21 mouse cellular contexts compared by ENCODE assay signal in the genomic region with DNA sequence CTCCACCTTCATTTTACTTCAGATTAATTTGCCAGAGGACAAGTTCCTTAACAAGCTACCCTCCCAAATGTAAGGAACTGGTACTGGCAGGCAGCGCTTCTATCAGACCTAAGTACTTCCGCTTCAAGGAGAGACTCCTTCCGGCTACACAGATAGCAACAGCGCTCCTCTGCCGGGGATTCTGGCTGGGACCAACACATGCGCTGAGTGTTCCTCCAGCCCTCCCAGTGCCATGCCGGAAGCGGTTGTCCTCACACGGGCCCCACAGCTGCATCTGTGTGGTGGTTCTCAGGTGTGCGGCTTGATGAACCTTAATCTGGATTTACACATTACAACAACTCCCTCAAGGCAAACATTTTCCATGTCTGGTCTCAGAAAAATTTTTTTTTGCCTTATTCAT.
DNase-seq lines count a peak whose midpoint lies in the region; ATAC-seq and TF ChIP-seq lines count a peak whose summit lies in the region.
"Had no signal": no experiment of that assay in that cellular context is flagged by ENCODE, and none has a peak within 500 bp of the region (broad histone marks: within the 10 kb centered on the region; RNA-seq: fewer than 3 reads in every experiment).

No protein-coding gene starts in this region.

- H3K27ac ChIP-seq in heart, embryonic 12.5 days (ENCODE audit: poor library complexity, severe bottlenecking) = no peak overlapping the region
- no peak overlapping the region; the same call in 1 of the 2 replicates for H3K27ac ChIP-seq in lung, embryonic 14.5 days (ENCODE audit: low read depth)
- no peak overlapping the region for H3K27ac ChIP-seq in midbrain, embryonic 16.5 days (ENCODE audit: low read length)
- H3K27ac ChIP-seq: embryonic facial prominence, embryonic 10.5 days; kidney, postnatal 0 days; limb, embryonic 13.5 days; liver, embryonic 13.5 days; lung, embryonic 15.5 days; macrophage; midbrain, embryonic 10.5 days had no signal

- H3K9me3 ChIP-seq in heart, embryonic 12.5 days (replicated peaks) = no peaks in the 10 kb centered on the region
- H3K9me3 ChIP-seq in lung, embryonic 14.5 days (ENCODE audit: low read depth, low read length) = no peaks in the 10 kb centered on the region
- H3K9me3 ChIP-seq in midbrain, embryonic 16.5 days (replicated peaks; ENCODE audit: control insufficient read depth, low read length, poor library complexity, severe bottlenecking) = no peaks in the 10 kb centered on the region
- H3K9me3 ChIP-seq: embryonic facial prominence, embryonic 10.5 days; limb, embryonic 13.5 days; liver, embryonic 13.5 days; lung, embryonic 15.5 days; midbrain, embryonic 10.5 days had no signal

- DNase-seq in heart, adult 8-10 months (ENCODE audit: low spot score) = peak; percentile 16
- peak; percentile 30 for DNase-seq in lung, embryonic 14.5 days
- no peak for DNase-seq in lung, postnatal 36 days
- DNase-seq in heart, postnatal 36 days = peak; percentile 7 to 17
- peak; percentile 36 for DNase-seq in thymus, postnatal 25 days
- DNase-seq: adrenal gland, postnatal 36 days; cerebellum, adult 2 months; kidney, adult 11 months; liver, embryonic 13.5 days; retina, postnatal 1 day; spleen, adult 18-20 months had no signal

- H3K4me3 ChIP-seq in heart, embryonic 12.5 days = no peak overlapping the region
- no peak overlapping the region for H3K4me3 ChIP-seq in lung, embryonic 14.5 days (ENCODE audit: low read depth, low read length)
- no peak overlapping the region for H3K4me3 ChIP-seq in midbrain, embryonic 16.5 days (ENCODE audit: low read depth, low read length)
- H3K4me3 ChIP-seq: embryonic facial prominence, embryonic 10.5 days; limb, embryonic 13.5 days; liver, embryonic 13.5 days; lung, embryonic 15.5 days; midbrain, embryonic 10.5 days had no signal

- no peak for ATAC-seq in heart, embryonic 12.5 days (ENCODE audit: insufficient number of reproducible peaks, low FRiP score)
- ATAC-seq in lung, embryonic 14.5 days (ENCODE audit: insufficient read depth) = no peak
- ATAC-seq in midbrain, embryonic 16.5 days = no peak
- ATAC-seq: hindbrain, embryonic 16.5 days had no signal

- WGBS in heart, embryonic 12.5 days = 74% methylated on average over 10 of the region's 10 CpGs
- 75% methylated on average over 10 of the region's 10 CpGs for whole genome bisulfite sequencing in lung, embryonic 14.5 days
- 94% methylated on average over 10 of the region's 10 CpGs for WGBS in midbrain, embryonic 16.5 days

- TF ChIP-seq CTCF in lung, embryonic 14.5 days (IDR thresholded peaks at IDR 0.05; ENCODE audit: low read depth) = no peak

- intact Hi-C loops in heart, postnatal 36 days (cut with DNase I) = no loop called here

- H3K9ac ChIP-seq in heart, embryonic 12.5 days = no peak overlapping the region
- H3K9ac ChIP-seq in lung, embryonic 14.5 days = no peak overlapping the region
- no peak overlapping the region for H3K9ac ChIP-seq in midbrain, embryonic 16.5 days (ENCODE audit: low read depth, low read length)
- H3K9ac ChIP-seq: limb, embryonic 13.5 days; liver, embryonic 13.5 days; lung, embryonic 15.5 days had no signal

- no peaks in the 10 kb centered on the region for H3K4me1 ChIP-seq in heart, embryonic 12.5 days (replicated peaks)
- no peaks in the 10 kb centered on the region for H3K4me1 ChIP-seq in lung, embryonic 14.5 days (ENCODE audit: insufficient read depth)
- no peaks in the 10 kb centered on the region for H3K4me1 ChIP-seq in midbrain, embryonic 16.5 days (ENCODE audit: control insufficient read depth, insufficient read depth, low read length)
- H3K4me1 ChIP-seq: limb, embryonic 13.5 days; liver, embryonic 13.5 days; lung, embryonic 15.5 days had no signal

- no peak overlapping the region for H3K4me2 ChIP-seq in heart, embryonic 12.5 days
- no peak overlapping the region for H3K4me2 ChIP-seq in lung, embryonic 14.5 days
- no peak overlapping the region for H3K4me2 ChIP-seq in midbrain, embryonic 16.5 days (ENCODE audit: low read length)
- H3K4me2 ChIP-seq: limb, embryonic 13.5 days; liver, embryonic 13.5 days; lung, embryonic 15.5 days had no signal

- H3K27me3 ChIP-seq in heart, embryonic 12.5 days (replicated peaks) = no peaks in the 10 kb centered on the region
- H3K27me3 ChIP-seq in lung, embryonic 14.5 days (ENCODE audit: insufficient read depth, low read length) = no peaks in the 10 kb centered on the region
- no peaks in the 10 kb centered on the region for H3K27me3 ChIP-seq in midbrain, embryonic 16.5 days (ENCODE audit: control insufficient read depth, insufficient read depth, low read depth, low read length)
- H3K27me3 ChIP-seq: CH12.LX; limb, embryonic 13.5 days; liver, embryonic 13.5 days; lung, embryonic 15.5 days had no signal

- no peaks in the 10 kb centered on the region for H3K36me3 ChIP-seq in heart, embryonic 12.5 days
- no peaks in the 10 kb centered on the region for H3K36me3 ChIP-seq in lung, embryonic 14.5 days (ENCODE audit: insufficient read depth)
- no peaks in the 10 kb centered on the region for H3K36me3 ChIP-seq in midbrain, embryonic 16.5 days (ENCODE audit: control insufficient read depth, insufficient read depth, low read length)
- H3K36me3 ChIP-seq: embryonic facial prominence, embryonic 10.5 days; limb, embryonic 13.5 days; liver, embryonic 13.5 days; lung, embryonic 15.5 days; midbrain, embryonic 10.5 days had no signal
